Mouse (Mus musculus): Measurements from ENCODE around the gene Hist1h2ag. TPM values are rescaled to one million over a fixed set of nuclear protein-coding genes. Genes with fewer than 3 reads are reported as not detected.
"Not testable (repeated sequence)": the region's sequence is repeated elsewhere in the genome, so short reads cannot be mapped to it uniquely, and the experiment has no call there.

Hist1h2ag gene
- polyA plus RNA-seq, 1 experiment from 2014 or later: 68.1 TPM

- Histone ChIP-seq H3K9me3 (replicated peaks) (no peaks in the 10 kb centered on the region), H3K4me3 (replicated peaks) (peak overlapping the region; percentile 44), H3K27me3 (no peaks in the 10 kb centered on the region), H3K27ac (peak overlapping the region; percentile 89), H3K4me2 (peak overlapping the region; percentile 61), H3K36me3 (no peaks in the 10 kb centered on the region), H3K4me1 (peaks cover 18% of the 10 kb centered on the region), H3K9ac (peak overlapping the region; percentile 60)
- 1% methylated on average over 13 of the region's 14 CpGs for WGBS
- peak; percentile 12 for ATAC-seq (replicated peaks; ENCODE audit: low FRiP score)
Observed at GRCm38 (mm10) chr13:22043503-22044431, 1.0 kb upstream of the Hist1h2ag start.

DNA sequence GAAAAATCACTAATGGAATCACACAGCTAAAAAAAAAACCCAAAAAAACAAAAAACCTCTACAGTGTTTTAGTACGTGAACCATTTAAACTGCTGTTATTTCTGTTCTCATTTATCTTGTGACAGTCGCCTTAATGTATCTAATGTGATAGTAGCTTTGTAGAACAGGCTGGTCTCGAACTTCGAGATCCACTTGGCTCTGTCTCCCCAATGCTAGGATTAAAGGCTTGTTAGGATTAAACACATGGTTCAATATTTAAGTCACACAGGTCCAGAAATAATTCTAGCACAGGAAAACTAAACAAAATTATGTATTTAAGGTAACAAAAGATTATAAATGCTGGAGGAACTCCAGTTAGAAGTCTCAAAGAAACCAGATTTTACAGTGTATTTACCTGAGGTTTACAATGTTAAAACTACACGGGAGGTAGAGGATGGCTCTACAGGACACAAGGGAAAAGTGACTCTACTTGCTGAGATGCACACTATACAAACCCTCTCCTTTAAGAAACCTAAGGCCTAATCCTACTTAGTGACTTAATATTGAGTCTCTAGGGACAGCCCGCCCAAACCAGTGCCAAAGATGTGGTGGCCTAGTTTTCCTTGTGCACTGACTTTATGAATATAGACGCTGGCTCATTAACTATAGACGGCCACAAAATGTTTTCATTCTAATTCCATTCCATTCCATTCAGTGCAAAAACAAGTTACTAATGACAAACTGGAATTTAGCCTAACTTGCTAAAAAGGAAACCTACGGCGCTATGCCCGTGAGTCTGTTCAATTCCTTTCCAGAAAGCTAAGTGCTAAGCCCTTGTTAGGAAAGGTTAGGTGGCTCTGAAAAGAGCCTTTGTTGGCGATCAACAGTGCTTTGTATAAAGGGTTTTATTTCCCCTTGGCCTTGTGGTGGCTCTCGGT is 835 bp downstream of the Hist1h2ag start:
- H3K4me1 ChIP-seq: peaks cover 21% of the 10 kb centered on the region
- peak overlapping the region; percentile 44 for H3K4me3 ChIP-seq (replicated peaks)
- H3K9me3 ChIP-seq (replicated peaks): no peaks in the 10 kb centered on the region
- peak overlapping the region; percentile 68 for H3K4me2 ChIP-seq
- H3K9ac ChIP-seq: peak overlapping the region; percentile 49
- no peak for ATAC-seq (replicated peaks; ENCODE audit: low FRiP score)
- H3K36me3 ChIP-seq: no peaks in the 10 kb centered on the region
- WGBS: 4% methylated on average over 13 of the region's 13 CpGs
- H3K27me3 ChIP-seq: no peaks in the 10 kb centered on the region
- peak overlapping the region; percentile 98 for H3K27ac ChIP-seq

- peak within 1 kb of the TSS; percentile 59 for H3K9ac ChIP-seq
- H3K36me3 ChIP-seq; H3K9me3 ChIP-seq (replicated peaks); H3K27me3 ChIP-seq: not testable (repeated sequence)
- H3K27ac ChIP-seq: peak within 1 kb of the TSS; percentile 98
- H3K4me3 ChIP-seq (replicated peaks): peak within 1 kb of the TSS; percentile 49
- peaks cover 29% of the 10 kb centered on the region for H3K4me1 ChIP-seq
- peak; percentile 71 for ATAC-seq (replicated peaks; ENCODE audit: low FRiP score)
- peak within 1 kb of the TSS; percentile 68 for H3K4me2 ChIP-seq
- under 1% methylated on average over 27 of the region's 27 CpGs for WGBS
Observed at GRCm38 (mm10) chr13:22041142-22041536, 1.6 kb downstream of the Hist1h2ag start, which contains the start of gene Hist1h4i. Gene Hist1h4i (minus strand): TSS chr13:22041362.

DNA sequence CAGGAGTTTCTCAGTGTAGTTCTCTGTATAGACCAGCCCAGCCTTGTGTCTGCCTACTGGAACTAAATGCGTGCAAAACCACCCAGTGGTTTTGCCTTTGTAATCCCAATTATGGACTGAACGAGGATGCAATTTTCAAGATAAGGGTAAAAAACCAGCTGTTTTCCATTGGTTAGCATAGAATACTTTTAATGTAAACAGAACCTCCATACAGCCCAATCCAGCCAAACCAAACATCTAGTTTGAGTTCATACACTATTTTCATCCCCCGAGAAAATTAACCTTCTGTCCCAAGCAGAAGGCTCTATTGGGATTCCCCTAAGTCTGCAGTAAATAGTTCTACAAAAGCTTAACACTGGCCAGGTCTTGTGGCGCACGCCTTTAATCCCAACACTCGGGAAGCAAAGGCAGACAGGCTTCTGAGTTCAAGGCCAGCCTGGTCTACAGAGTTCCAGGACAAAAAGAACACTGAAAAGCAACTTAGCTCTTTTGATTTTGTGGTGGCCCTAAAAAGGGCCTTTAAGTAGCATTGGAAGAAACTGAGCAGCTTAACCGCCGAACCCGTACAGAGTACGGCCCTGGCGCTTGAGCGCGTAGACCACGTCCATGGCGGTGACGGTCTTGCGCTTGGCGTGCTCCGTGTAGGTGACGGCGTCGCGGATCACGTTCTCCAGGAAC is 2.1 kb downstream of the Hist1h2ag start:
- Histone ChIP-seq H3K4me2 (peak overlapping the region; percentile 68), H3K4me3 (replicated peaks) (peak overlapping the region; percentile 49), H3K4me1 (peaks cover 30% of the 10 kb centered on the region), H3K9me3 (replicated peaks) (no peaks in the 10 kb centered on the region), H3K27me3 (no peaks in the 10 kb centered on the region), H3K36me3 (no peaks in the 10 kb centered on the region), H3K27ac (peak overlapping the region; percentile 98), H3K9ac (peak overlapping the region; percentile 59)
- under 1% methylated on average over 24 of the region's 24 CpGs for WGBS
- no peak for ATAC-seq (replicated peaks; ENCODE audit: low FRiP score)

GRCm38 (mm10) chr13:22039951-22040463 is 2.7 kb downstream of the Hist1h2ag start:
- no peak for ATAC-seq (replicated peaks; ENCODE audit: low FRiP score)
- WGBS: 7% methylated on average over 2 of the region's 2 CpGs
- Histone ChIP-seq H3K4me1 (peaks cover 30% of the 10 kb centered on the region), H3K4me2 (peak overlapping the region; percentile 68), H3K9ac (peak overlapping the region; percentile 59), H3K27me3 (no peaks in the 10 kb centered on the region), H3K4me3 (replicated peaks) (peak overlapping the region; percentile 49), H3K27ac (peak overlapping the region; percentile 98), H3K36me3 (no peaks in the 10 kb centered on the region), H3K9me3 (replicated peaks) (no peaks in the 10 kb centered on the region)

- H3K27me3 ChIP-seq: no peaks in the 10 kb centered on the region
- no peak overlapping the region for H3K9ac ChIP-seq
- no peak overlapping the region for H3K4me3 ChIP-seq (replicated peaks)
- H3K9me3 ChIP-seq (replicated peaks): no peaks in the 10 kb centered on the region
- no peaks in the 10 kb centered on the region for H3K36me3 ChIP-seq
- 78% methylated on average over 5 of the region's 5 CpGs for WGBS
- no peak for ATAC-seq (replicated peaks; ENCODE audit: low FRiP score)
- H3K4me2 ChIP-seq: peak overlapping the region; percentile 68; the same call in 1 of the 2 replicates
- H3K4me1 ChIP-seq: peaks cover 30% of the 10 kb centered on the region
- H3K27ac ChIP-seq: peak overlapping the region; percentile 98
Observed at GRCm38 (mm10) chr13:22039364-22039763, 3.4 kb downstream of the Hist1h2ag start.

- Histone ChIP-seq H3K9me3 (replicated peaks) (no peaks in the 10 kb centered on the region), H3K27me3 (no peaks in the 10 kb centered on the region), H3K27ac (peak overlapping the region; percentile 94), H3K4me2 (peak overlapping the region; percentile 59; the same call in 1 of the 2 replicates), H3K4me3 (replicated peaks) (no peak overlapping the region), H3K4me1 (peaks cover 38% of the 10 kb centered on the region), H3K36me3 (no peaks in the 10 kb centered on the region), H3K9ac (no peak overlapping the region)
- 46% methylated on average over 2 of the region's 2 CpGs for WGBS
- no peak for ATAC-seq (replicated peaks; ENCODE audit: low FRiP score)
Observed at GRCm38 (mm10) chr13:22037415-22037814, 5.3 kb downstream of the Hist1h2ag start.

- Histone ChIP-seq H3K4me1 (peaks cover 34% of the 10 kb centered on the region), H3K9ac (peak overlapping the region; percentile 24), H3K4me3 (replicated peaks) (peak overlapping the region; percentile 45), H3K9me3 (replicated peaks) (no peaks in the 10 kb centered on the region), H3K27ac (peak overlapping the region; percentile 94), H3K27me3 (no peaks in the 10 kb centered on the region), H3K36me3 (no peaks in the 10 kb centered on the region), H3K4me2 (peak overlapping the region; percentile 59)
- no peak for ATAC-seq (replicated peaks; ENCODE audit: low FRiP score)
- 61% methylated on average over 3 of the region's 3 CpGs for WGBS
Observed at GRCm38 (mm10) chr13:22036986-22037385, 5.8 kb downstream of the Hist1h2ag start.

DNA sequence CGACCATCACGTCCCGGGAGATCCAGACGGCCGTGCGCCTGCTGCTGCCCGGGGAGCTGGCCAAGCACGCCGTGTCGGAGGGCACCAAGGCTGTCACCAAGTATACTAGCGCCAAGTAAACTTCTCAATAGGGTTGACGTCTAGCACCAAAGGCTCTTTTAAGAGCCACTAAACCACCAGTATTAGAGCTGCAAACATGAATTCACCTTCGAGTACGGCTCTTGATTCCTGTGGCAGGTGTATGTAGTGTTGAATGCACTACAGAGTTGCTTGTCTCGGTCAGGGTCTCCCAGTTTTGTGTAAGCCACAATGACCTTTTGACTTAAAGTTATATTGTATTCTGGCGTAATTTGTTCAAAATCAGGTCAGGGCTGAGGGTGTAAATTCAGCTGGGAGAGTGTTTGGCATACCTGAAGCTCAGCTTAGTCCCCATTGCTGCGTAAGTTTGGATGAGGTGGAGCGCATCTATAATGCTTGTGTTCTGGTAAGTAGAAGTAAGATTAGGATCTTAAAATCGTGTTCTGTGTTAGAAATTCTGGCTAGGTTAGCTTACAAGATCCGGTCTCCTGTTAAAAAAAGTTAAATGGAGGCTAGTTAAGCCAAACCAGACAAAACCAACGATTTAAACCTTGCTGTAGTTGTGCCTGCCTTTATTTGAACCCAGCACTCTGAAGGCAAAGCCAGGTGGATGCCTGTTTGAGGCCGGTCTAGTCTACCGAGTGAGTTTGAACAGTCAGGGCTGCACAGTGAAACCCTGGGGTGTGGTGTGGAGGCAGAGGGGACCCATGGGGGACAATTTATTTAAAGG is 6.4 kb downstream of the Hist1h2ag start:
- no peaks in the 10 kb centered on the region for H3K9me3 ChIP-seq (replicated peaks)
- peak overlapping the region; percentile 94 for H3K27ac ChIP-seq
- H3K4me2 ChIP-seq: peak overlapping the region; percentile 59
- no peaks in the 10 kb centered on the region for H3K36me3 ChIP-seq
- peaks cover 33% of the 10 kb centered on the region for H3K4me1 ChIP-seq
- no peaks in the 10 kb centered on the region for H3K27me3 ChIP-seq
- H3K9ac ChIP-seq: peak overlapping the region; percentile 24
- WGBS: 3% methylated on average over 23 of the region's 23 CpGs
- H3K4me3 ChIP-seq (replicated peaks): peak overlapping the region; percentile 45
- peak; percentile 4; the same call in 1 of the 2 replicates for ATAC-seq (replicated peaks; ENCODE audit: low FRiP score)

- H3K36me3 ChIP-seq; H3K27me3 ChIP-seq; H3K9me3 ChIP-seq (replicated peaks): not testable (repeated sequence)
- Histone ChIP-seq H3K4me1 (peaks cover 38% of the 10 kb centered on the region), H3K4me2 (peak within 1 kb of the TSS; percentile 59), H3K27ac (peak within 1 kb of the TSS; percentile 94), H3K9ac (peak within 1 kb of the TSS; percentile 55), H3K4me3 (replicated peaks) (peak within 1 kb of the TSS; percentile 45)
- under 1% methylated on average over 24 of the region's 69 CpGs for WGBS
- peak; percentile 98 for ATAC-seq (replicated peaks; ENCODE audit: low FRiP score)
Observed at GRCm38 (mm10) chr13:22035267-22036148, 7.2 kb downstream of the Hist1h2ag start, which contains the start of the genes Hist1h2ah and Hist1h2bk. Gene Hist1h2ah (minus strand): TSS chr13:22035568. Gene Hist1h2bk (plus strand): TSS chr13:22035870.

Data from kidney, embryonic 15.5 days (tissue).